ENCODE assay signal across 19 mouse cellular contexts in the genomic region with DNA sequence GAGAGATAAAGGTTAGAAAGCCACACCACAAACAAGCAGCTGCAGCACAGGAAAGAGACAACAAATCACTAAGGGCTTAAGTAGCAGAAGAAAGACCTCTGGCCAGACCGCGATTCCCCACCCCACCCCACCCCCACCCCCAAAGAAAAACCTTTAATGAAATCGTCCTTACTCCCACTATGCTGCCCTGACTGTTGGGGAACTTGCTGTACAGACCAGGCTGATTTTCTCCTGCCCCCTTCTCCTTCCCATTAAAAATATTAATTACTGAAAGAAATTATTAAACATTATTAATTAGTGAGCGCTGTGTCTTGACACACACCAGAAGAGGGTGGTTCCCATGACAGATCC. TPM values are rescaled to one million over a fixed set of nuclear protein-coding genes. Genes with fewer than 3 reads are reported as not detected.
DNase-seq lines count a peak whose midpoint lies in the region; ATAC-seq and TF ChIP-seq lines count a peak whose summit lies in the region.
"Had no signal": no experiment of that assay in that cellular context is flagged by ENCODE, and none has a peak within 500 bp of the region (broad histone marks: within the 10 kb centered on the region; RNA-seq: fewer than 3 reads in every experiment).

No protein-coding gene starts in this region.

- H3K9me3 ChIP-seq in hindbrain, embryonic 11.5 days (ENCODE audit: control insufficient read depth, low read length): no peaks in the 10 kb centered on the region
- H3K9me3 ChIP-seq in hindbrain, embryonic 16.5 days (ENCODE audit: control insufficient read depth, low read length): no peaks in the 10 kb centered on the region; the same call in 1 of the 2 replicates
- H3K9me3 ChIP-seq in midbrain, embryonic 12.5 days: no peaks in the 10 kb centered on the region
- H3K9me3 ChIP-seq in midbrain, embryonic 15.5 days: no peaks in the 10 kb centered on the region
- no peaks in the 10 kb centered on the region for H3K9me3 ChIP-seq in hindbrain, embryonic 14.5 days (ENCODE audit: control insufficient read depth, low read length)
- no peaks in the 10 kb centered on the region for H3K9me3 ChIP-seq in midbrain, postnatal 0 days (ENCODE audit: low read length)
- no peaks in the 10 kb centered on the region for H3K9me3 ChIP-seq in kidney, embryonic 16.5 days (ENCODE audit: low read length)
- H3K9me3 ChIP-seq: embryonic facial prominence, embryonic 15.5 days; forebrain, embryonic 13.5 days; heart, embryonic 12.5 days; intestine, embryonic 15.5 days had no signal

- no peak overlapping the region for H3K27ac ChIP-seq in hindbrain, embryonic 11.5 days (ENCODE audit: low read depth, low read length)
- H3K27ac ChIP-seq in hindbrain, embryonic 16.5 days (ENCODE audit: low read depth, low read length): no peak overlapping the region
- peak overlapping the region; percentile 39; the same call in 1 of the 2 replicates for H3K27ac ChIP-seq in midbrain, embryonic 12.5 days (replicated peaks)
- no peak overlapping the region for H3K27ac ChIP-seq in midbrain, embryonic 15.5 days
- no peak overlapping the region for H3K27ac ChIP-seq in hindbrain, embryonic 14.5 days
- no peak overlapping the region for H3K27ac ChIP-seq in midbrain, postnatal 0 days (ENCODE audit: low read depth, low read length)
- no peak overlapping the region for H3K27ac ChIP-seq in kidney, embryonic 16.5 days (ENCODE audit: low read length)
- H3K27ac ChIP-seq: embryonic facial prominence, embryonic 15.5 days; forebrain, embryonic 13.5 days; gastrocnemius, adult 2 months; intestine, embryonic 15.5 days had no signal

- peak; percentile 45 for ATAC-seq in hindbrain, embryonic 11.5 days (ENCODE audit: low FRiP score)
- ATAC-seq in hindbrain, embryonic 16.5 days: no peak
- ATAC-seq in midbrain, embryonic 12.5 days (ENCODE audit: low FRiP score, low read depth): peak; percentile 54
- no peak for ATAC-seq in midbrain, embryonic 15.5 days (replicated peaks)
- ATAC-seq in hindbrain, embryonic 14.5 days (ENCODE audit: low FRiP score): peak; percentile 24; the same call in 1 of the 2 replicates
- ATAC-seq in midbrain, postnatal 0 days (ENCODE audit: low FRiP score): no peak
- ATAC-seq in kidney, embryonic 16.5 days (ENCODE audit: low FRiP score, low TSS enrichment): no peak
- ATAC-seq: intestine, embryonic 15.5 days had no signal

- 71% methylated on average over 4 of the region's 4 CpGs for WGBS in hindbrain, embryonic 11.5 days
- WGBS in hindbrain, embryonic 16.5 days: 54% methylated on average over 4 of the region's 4 CpGs
- WGBS in midbrain, embryonic 12.5 days: 48% methylated on average over 4 of the region's 4 CpGs
- WGBS in midbrain, embryonic 15.5 days: 44% methylated on average over 4 of the region's 4 CpGs
- 59% methylated on average over 4 of the region's 4 CpGs for WGBS in hindbrain, embryonic 14.5 days
- 43% methylated on average over 4 of the region's 4 CpGs for WGBS in midbrain, postnatal 0 days
- 48% methylated on average over 4 of the region's 4 CpGs for WGBS in kidney, embryonic 16.5 days

- H3K27me3 ChIP-seq in hindbrain, embryonic 11.5 days (ENCODE audit: control insufficient read depth, insufficient read depth, low read length): no peaks in the 10 kb centered on the region
- no peaks in the 10 kb centered on the region for H3K27me3 ChIP-seq in hindbrain, embryonic 16.5 days (replicated peaks; ENCODE audit: control insufficient read depth, insufficient read depth, low read length)
- no peaks in the 10 kb centered on the region for H3K27me3 ChIP-seq in midbrain, embryonic 12.5 days
- H3K27me3 ChIP-seq in midbrain, embryonic 15.5 days (replicated peaks): no peaks in the 10 kb centered on the region
- no peaks in the 10 kb centered on the region for H3K27me3 ChIP-seq in hindbrain, embryonic 14.5 days (ENCODE audit: control insufficient read depth, insufficient read depth, low read length)
- no peaks in the 10 kb centered on the region for H3K27me3 ChIP-seq in midbrain, postnatal 0 days (ENCODE audit: insufficient read depth, low read length)
- H3K27me3 ChIP-seq in kidney, embryonic 16.5 days (ENCODE audit: insufficient read depth, low read length): no peaks in the 10 kb centered on the region
- H3K27me3 ChIP-seq: embryonic facial prominence, embryonic 15.5 days; forebrain, embryonic 13.5 days; heart, embryonic 12.5 days; intestine, embryonic 15.5 days had no signal

- H3K4me3 ChIP-seq in hindbrain, embryonic 11.5 days (ENCODE audit: low read depth, low read length): no peak overlapping the region
- H3K4me3 ChIP-seq in hindbrain, embryonic 16.5 days (ENCODE audit: low read length): no peak overlapping the region
- no peak overlapping the region for H3K4me3 ChIP-seq in midbrain, embryonic 12.5 days
- H3K4me3 ChIP-seq in midbrain, embryonic 15.5 days: no peak overlapping the region
- no peak overlapping the region for H3K4me3 ChIP-seq in hindbrain, embryonic 14.5 days (replicated peaks; ENCODE audit: low read length)
- H3K4me3 ChIP-seq in midbrain, postnatal 0 days (ENCODE audit: low read depth, low read length): no peak overlapping the region
- H3K4me3 ChIP-seq in kidney, embryonic 16.5 days (ENCODE audit: low read length): no peak overlapping the region
- H3K4me3 ChIP-seq: embryonic facial prominence, embryonic 15.5 days; erythroblast, embryonic 14.5 days; forebrain, embryonic 13.5 days; gastrocnemius, adult 2 months; heart, embryonic 12.5 days; intestine, embryonic 15.5 days had no signal

- H3K9ac ChIP-seq in hindbrain, embryonic 11.5 days (ENCODE audit: low read depth, low read length): no peak overlapping the region
- H3K9ac ChIP-seq in hindbrain, embryonic 16.5 days (ENCODE audit: low read depth, low read length): no peak overlapping the region
- H3K9ac ChIP-seq in midbrain, embryonic 12.5 days (replicated peaks): no peak overlapping the region
- no peak overlapping the region for H3K9ac ChIP-seq in midbrain, embryonic 15.5 days
- H3K9ac ChIP-seq in hindbrain, embryonic 14.5 days: no peak overlapping the region
- 0 out of 2 replicates have a peak overlapping the region, but pooled peaks have one; percentile 13 for H3K9ac ChIP-seq in midbrain, postnatal 0 days (replicated peaks; ENCODE audit: low read length, poor library complexity, severe bottlenecking)
- no peak overlapping the region for H3K9ac ChIP-seq in kidney, embryonic 16.5 days (replicated peaks; ENCODE audit: low read length)
- H3K9ac ChIP-seq: embryonic facial prominence, embryonic 15.5 days; forebrain, embryonic 13.5 days; heart, embryonic 12.5 days; intestine, embryonic 15.5 days had no signal

- H3K36me3 ChIP-seq in hindbrain, embryonic 11.5 days (ENCODE audit: control insufficient read depth, insufficient read depth, low read length): no peaks in the 10 kb centered on the region
- no peaks in the 10 kb centered on the region for H3K36me3 ChIP-seq in hindbrain, embryonic 16.5 days (ENCODE audit: control insufficient read depth, insufficient read depth, low read length)
- no peaks in the 10 kb centered on the region for H3K36me3 ChIP-seq in midbrain, embryonic 12.5 days
- no peaks in the 10 kb centered on the region for H3K36me3 ChIP-seq in midbrain, embryonic 15.5 days (replicated peaks)
- H3K36me3 ChIP-seq in hindbrain, embryonic 14.5 days (replicated peaks; ENCODE audit: control insufficient read depth, insufficient read depth): no peaks in the 10 kb centered on the region
- no peaks in the 10 kb centered on the region for H3K36me3 ChIP-seq in midbrain, postnatal 0 days (ENCODE audit: insufficient read depth, low read length)
- H3K36me3 ChIP-seq in kidney, embryonic 16.5 days (ENCODE audit: insufficient read depth, low read length): no peaks in the 10 kb centered on the region
- H3K36me3 ChIP-seq: embryonic facial prominence, embryonic 15.5 days; heart, embryonic 12.5 days; intestine, embryonic 15.5 days had no signal

- no peak for TF ChIP-seq CTCF in midbrain, postnatal 0 days (IDR thresholded peaks at IDR 0.05)

- H3K4me1 ChIP-seq in hindbrain, embryonic 11.5 days (replicated peaks; ENCODE audit: control insufficient read depth, insufficient read depth, low read length): no peaks in the 10 kb centered on the region
- no peaks in the 10 kb centered on the region for H3K4me1 ChIP-seq in hindbrain, embryonic 16.5 days (ENCODE audit: control insufficient read depth, insufficient read depth, low read depth, low read length)
- no peaks in the 10 kb centered on the region for H3K4me1 ChIP-seq in midbrain, embryonic 12.5 days
- no peaks in the 10 kb centered on the region for H3K4me1 ChIP-seq in midbrain, embryonic 15.5 days
- H3K4me1 ChIP-seq in hindbrain, embryonic 14.5 days (replicated peaks; ENCODE audit: control insufficient read depth, insufficient read depth, low read length): no peaks in the 10 kb centered on the region
- no peaks in the 10 kb centered on the region for H3K4me1 ChIP-seq in midbrain, postnatal 0 days (ENCODE audit: insufficient read depth, low read length)
- no peaks in the 10 kb centered on the region for H3K4me1 ChIP-seq in kidney, embryonic 16.5 days (ENCODE audit: insufficient read depth, low read length)
- H3K4me1 ChIP-seq: embryonic facial prominence, embryonic 15.5 days; forebrain, embryonic 13.5 days; heart, embryonic 12.5 days; intestine, embryonic 15.5 days had no signal

- DNase-seq in hindbrain, embryonic 11.5 days (ENCODE audit: low spot score): no peak
- DNase-seq in hindbrain, embryonic 14.5 days (ENCODE audit: low spot score): no peak
- DNase-seq in midbrain, postnatal 0 days (ENCODE audit: low spot score): no peak
- DNase-seq: adrenal gland, adult 8-10 months; adrenal gland, postnatal 36 days; cerebellum, adult 11 months; cerebellum, adult 8-10 months; cerebellum, postnatal 14 days; gastrocnemius, adult 2 months; gastrocnemius, postnatal 25 days had no signal

- no peak overlapping the region for H3K4me2 ChIP-seq in hindbrain, embryonic 11.5 days (replicated peaks; ENCODE audit: low read depth, low read length)
- H3K4me2 ChIP-seq in hindbrain, embryonic 16.5 days (ENCODE audit: low read length): no peak overlapping the region
- H3K4me2 ChIP-seq in midbrain, embryonic 12.5 days (replicated peaks): no peak overlapping the region
- H3K4me2 ChIP-seq in midbrain, embryonic 15.5 days: no peak overlapping the region
- no peak overlapping the region for H3K4me2 ChIP-seq in hindbrain, embryonic 14.5 days (replicated peaks)
- 0 out of 2 replicates have a peak overlapping the region, but pooled peaks have one; percentile 6 for H3K4me2 ChIP-seq in midbrain, postnatal 0 days (ENCODE audit: low read depth, low read length, poor library complexity, severe bottlenecking)
- H3K4me2 ChIP-seq in kidney, embryonic 16.5 days (replicated peaks; ENCODE audit: low read depth, low read length): no peak overlapping the region
- H3K4me2 ChIP-seq: embryonic facial prominence, embryonic 15.5 days; forebrain, embryonic 13.5 days; heart, embryonic 12.5 days; intestine, embryonic 15.5 days had no signal

RNA-seq across cellular contexts. Expression of a gene that starts 49.5 kb away (rescaled TPM):
- 5.3 and 8.7 TPM in 2 replicates for polyA plus RNA-seq in hindbrain, embryonic 11.5 days (2014; fragmentation: Nextera tagmentation; extraction: Ambion mirVana)
- polyA plus RNA-seq in hindbrain, embryonic 16.5 days (2015; fragmentation: Nextera tagmentation; extraction: Ambion mirVana): 2.2 and 2.3 TPM in 2 replicates
- polyA plus RNA-seq in midbrain, embryonic 12.5 days (2016; fragmentation: Nextera tagmentation; extraction: Ambion mirVana): 3.0 and 3.8 TPM in 2 replicates
- 0.74 and 0.96 TPM in 2 replicates for polyA plus RNA-seq in midbrain, embryonic 15.5 days (2015; fragmentation: Nextera tagmentation; extraction: Ambion mirVana)
- 1.9 and 2.1 TPM in 2 replicates for polyA plus RNA-seq in hindbrain, embryonic 14.5 days (2014; fragmentation: Nextera tagmentation; extraction: Ambion mirVana)
- total RNA-seq in midbrain, postnatal 0 days (2014; rRNA removed): 0.66 and 0.93 TPM in 2 replicates
- polyA plus RNA-seq in midbrain, postnatal 0 days (2015; fragmentation: Nextera tagmentation; extraction: Ambion mirVana): 0.81 and 1.3 TPM in 2 replicates
- 46.8 and 48.4 TPM in 2 replicates for polyA plus RNA-seq in kidney, embryonic 16.5 days (2015; fragmentation: Nextera tagmentation; extraction: Ambion mirVana)
- polyA plus RNA-seq: erythroblast, embryonic 14.5 days had no signal

Comparison
In these comparisons a context has a peak if more than half of its experiments do, and no peak if none do; other contexts are left out.
1. ATAC-seq: peak in hindbrain, embryonic 11.5 days (single experiment), midbrain, embryonic 12.5 days (single experiment) and hindbrain, embryonic 14.5 days (single experiment); none in hindbrain, embryonic 16.5 days (single experiment), midbrain, embryonic 15.5 days (single experiment), midbrain, postnatal 0 days (single experiment) and kidney, embryonic 16.5 days (single experiment).